Mouse (Mus musculus): Measurements from ENCODE around the gene Kctd8.
"Not testable (repeated sequence)": the region's sequence is repeated elsewhere in the genome, so short reads cannot be mapped to it uniquely, and the experiment has no call there.

The Kctd8 gene

DNA sequence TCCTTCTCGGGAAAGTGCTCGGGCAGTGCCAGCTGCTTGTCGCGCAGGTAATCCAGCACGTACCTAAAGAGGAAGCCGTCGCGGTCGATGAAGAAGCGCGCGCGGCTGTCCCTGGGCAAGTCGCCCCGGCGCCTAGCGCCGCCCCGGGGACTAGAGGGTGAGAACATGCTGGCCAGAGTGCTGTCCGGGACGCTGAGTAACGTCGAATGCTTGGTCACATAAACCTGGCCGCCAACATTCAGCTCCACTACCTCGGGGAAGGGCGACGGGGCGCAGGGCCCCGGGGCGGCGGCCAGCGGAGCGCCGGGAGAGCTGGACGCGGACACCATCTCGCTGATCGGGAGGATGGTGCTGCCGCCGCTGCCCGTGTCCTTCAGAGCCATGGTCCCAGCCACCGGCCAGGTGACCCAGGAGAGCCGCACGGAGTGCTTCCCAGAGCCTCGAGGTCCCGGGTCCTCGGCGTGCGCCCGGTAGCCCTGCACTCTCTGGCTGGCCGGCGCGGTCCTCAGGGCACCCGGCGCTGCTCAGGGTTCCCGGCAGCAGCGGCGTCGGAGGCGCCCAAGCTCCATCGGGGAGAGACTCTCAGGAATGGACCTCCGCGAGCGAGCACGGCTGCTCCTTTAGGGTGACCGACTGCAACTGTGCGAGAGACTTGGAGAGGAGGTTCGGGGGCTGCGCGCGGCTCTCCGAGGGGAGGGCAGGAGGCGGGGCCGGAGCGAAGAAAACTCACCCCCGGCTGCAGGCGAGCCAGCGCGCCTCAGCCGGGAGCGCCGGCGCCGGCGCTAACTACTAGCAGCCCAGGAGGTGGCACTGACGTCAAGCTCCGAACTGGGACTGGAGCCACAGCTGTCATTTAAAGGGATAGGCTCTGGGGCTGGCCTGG lies at the start of gene Kctd8:
TSS of gene Kctd8 (minus strand) at position 761 of the 883 bp plus-strand sequence.
- peak; percentile 69 for DNase-seq

DNA sequence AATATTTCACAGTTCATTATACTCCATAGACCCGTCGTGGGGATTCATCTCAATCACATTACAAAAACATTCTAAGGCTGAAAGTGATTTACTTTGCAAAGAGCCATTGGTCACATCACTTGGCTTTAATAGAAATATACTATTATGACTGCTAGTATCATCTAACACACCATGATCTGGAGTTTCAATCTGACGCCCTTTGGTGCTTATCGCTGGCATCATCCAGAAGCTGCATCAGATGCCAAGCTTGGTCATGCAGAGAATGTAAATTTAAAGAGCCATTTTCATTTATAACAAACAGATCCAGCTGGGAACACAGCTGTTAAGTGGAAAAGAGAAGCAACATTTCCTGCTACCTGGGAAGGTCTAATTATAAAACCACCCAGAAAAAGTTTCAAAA lies 37.6 kb upstream of the Kctd8 start:
- no peak for DNase-seq

DNA sequence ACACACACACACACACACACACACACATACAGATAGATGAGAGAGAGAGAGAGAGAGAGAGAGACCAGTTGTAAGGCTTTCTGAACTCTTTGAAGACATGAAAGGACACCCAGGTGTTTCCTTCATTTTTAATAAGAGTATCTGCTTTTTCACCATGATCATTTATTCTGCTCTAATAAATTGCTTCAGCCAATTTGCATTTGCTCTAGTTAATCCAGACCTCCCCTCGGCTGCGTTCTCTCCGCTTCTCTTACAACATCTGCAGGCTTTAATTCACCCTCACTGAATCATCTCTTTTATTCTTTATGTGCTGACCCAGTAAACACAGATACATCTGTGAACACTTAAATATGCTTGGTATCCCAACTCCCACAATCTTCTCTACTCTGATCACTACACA lies 9.1 kb upstream of the Kctd8 start:
- no peak for DNase-seq

DNA sequence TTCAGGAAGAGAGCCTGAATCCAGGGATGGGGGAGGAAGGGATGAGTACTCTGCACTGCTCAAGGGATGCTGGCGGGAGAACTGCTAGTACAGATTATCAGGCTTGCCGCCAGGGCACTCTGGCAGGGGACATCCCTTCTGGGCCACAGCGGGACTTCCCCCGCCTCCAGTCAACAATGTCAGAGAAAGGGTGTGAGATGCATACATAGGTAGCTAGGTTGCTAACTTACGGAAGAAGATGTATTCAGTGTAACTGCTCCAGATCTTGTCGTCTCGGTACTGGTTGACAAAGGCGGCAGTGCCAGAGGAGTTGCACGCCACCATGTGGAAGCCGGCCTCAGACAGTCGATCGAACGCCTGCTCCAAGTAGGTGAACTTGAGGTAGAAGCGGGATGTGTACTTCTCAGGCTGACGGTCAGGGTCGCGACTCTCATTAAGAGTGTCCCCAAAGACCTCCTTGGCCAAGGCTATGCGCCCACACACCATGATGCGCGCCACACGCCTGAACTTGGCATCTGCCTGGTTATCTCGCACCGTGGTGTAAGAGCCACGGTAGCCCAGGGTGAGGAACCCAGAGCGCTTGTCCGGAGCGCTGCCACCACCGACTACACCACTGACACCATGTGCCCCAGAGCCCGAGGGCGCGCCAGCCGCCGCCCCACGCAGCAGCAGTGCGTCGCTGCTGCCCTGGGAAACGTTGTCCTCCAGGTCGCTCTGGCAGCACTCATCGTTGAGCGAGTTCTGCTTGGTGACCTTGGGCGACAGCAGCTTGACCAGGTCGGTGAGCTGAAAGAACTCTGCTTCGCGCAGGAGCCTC lies 1.2 kb downstream of the Kctd8 start:
- DNase-seq = peak; percentile 42

DNA sequence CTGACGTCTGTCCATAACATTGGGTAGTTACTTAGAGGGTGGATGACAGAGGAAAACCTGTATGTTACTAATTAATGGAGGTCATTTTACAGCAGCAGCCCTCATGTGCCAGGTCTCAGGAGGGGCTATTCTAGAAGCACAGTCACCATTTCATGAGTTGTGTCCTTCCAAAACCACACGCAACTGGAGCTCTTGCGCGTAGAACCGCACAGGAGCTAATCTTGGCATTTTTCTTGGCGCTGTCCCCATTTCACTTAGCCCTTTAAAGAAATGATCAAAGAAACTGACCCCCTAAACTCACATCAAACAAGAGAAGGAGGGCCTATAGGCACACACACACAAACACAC lies 1.9 kb downstream of the Kctd8 start:
- DNase-seq = no peak

DNA sequence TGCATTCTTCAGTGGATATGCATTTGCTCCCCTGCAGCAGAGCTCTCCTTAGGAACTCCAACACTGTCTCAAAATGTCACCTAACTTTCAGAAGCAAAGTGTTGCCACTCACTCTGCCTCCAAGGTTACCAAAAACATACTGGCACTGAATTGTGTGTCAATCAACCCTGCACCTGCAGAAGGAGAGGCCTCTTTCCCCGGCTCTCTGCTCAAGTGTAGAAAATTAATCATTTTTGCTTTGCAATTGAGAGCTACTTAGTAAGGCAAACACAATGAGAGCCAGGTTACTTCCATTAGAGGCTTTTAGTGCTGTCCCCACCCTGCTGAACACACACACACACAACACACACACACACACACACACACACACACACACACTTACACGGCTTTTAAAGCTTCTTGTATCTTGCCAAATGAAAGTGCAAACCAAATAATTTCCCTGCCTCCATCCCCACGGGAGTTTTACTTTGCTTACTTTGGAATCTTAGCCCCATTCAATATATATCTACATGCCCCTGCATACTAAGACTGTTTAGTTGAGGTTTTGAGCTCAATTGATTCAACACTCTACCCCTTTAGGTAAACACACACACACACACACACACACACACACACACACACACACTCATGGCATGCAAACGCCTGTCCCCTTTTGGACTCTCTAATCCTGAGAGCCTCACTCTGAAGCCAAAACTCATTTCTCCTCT lies 2.4 kb downstream of the Kctd8 start:
- peak; percentile 57 for DNase-seq

DNA sequence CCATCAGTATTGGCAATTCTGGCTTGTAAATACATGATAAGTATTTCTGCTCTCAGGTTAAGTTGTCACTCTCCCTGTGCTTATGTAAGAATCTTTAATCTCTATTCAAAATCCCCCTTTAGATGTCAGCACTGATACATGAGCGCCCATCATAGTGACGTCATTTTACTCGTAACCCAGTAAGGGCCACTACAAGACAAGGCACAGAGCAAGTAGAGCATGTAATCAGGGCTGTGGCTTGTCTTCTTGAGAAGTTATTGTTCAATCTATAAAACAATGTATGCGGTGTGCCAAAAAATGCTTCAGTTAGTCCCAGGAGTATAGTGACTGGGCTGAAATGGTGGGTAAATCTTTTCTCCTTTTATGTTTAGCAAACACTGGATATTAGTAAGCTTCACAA lies 13.9 kb downstream of the Kctd8 start:
- DNase-seq = no peak

DNA sequence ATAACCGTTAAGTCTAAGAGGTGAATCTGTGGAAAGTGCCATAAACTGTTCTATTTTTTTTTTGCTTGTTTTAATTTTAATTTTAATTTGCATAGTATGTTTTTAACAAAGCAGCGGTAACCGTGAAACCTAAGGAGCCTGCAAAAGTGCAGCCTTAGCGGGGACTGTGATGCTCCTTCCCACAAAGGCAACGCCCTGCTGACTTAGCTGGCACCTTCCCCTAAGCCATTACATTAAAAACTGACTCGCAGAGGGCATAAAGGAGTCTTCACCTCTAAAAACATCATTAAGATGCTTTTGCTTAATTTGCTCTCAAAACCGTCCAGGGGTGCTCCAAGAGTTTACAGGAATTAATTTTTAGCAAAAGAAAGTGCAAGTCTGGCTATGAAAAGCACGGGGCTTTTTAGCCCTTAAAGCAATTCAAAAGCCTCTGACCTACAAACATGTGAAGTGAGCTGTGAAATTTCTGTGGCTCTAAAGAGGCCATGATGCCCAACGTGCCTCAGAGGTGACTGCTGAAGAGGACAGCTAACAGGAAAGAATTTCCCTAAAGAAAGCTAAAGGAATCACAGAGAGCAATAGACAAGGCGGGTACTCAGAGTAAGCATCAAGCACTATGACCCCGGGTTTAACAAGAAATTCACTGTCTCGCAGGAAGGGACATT lies 16.8 kb downstream of the Kctd8 start:
- no peak for DNase-seq

DNA sequence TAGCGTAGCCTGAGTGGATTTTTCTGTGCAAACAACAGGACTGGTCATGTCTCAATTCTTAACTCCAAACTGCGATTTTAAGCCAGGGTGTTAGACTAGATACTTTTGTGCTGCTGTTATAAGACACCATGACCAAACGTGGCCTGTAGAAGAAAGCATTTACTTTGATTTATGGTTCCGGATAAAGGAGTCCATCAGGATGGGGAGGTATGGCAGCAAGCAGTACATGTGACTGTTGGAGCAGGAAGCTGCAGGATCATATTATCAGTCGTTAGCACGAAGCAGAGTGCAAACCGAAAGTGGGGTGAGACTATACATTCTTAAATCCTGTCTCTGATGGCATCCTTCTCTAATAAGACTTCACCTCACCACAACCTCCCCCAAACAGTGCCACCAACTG lies 28.9 kb downstream of the Kctd8 start:
- no peak for DNase-seq

DNA sequence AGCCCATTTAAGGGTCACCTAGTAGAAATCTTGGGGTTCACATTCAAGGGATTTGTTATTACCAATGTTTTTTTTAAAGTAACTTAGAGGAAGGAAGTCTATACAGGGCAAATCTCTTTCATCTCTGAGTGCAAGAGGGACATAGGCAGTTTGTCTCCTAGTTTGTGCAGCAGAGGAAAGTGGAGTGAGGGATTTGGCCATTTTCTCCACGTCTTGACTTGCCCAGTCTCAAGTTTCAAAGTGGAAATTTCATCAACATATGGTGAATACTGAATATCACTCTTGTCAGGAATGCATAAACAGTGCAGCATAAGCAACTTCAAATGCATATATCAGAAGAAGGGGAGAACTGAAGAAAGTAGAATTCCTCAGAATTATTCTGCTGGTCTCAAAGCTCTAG lies 39.8 kb downstream of the Kctd8 start:
- no peak for DNase-seq

DNA sequence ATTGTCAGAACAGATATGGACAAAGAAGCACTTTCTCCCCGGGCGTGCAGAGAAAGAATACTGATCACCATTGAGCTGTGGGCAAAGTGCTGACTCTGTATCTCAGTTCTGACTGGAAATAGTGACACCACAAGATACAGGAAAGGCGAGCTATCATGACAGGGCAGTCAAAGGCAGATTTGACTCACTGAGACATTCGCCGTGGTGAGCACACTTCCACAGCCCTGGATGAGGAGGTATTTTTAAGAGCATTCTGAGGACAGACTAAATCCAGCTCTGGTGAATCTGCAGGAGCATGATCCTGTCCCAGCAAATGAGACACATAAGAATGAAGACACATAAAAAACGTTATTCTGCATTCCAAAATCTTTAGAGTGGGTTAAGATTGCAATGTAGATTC lies 49.1 kb downstream of the Kctd8 start:
- DNase-seq = no peak

DNA sequence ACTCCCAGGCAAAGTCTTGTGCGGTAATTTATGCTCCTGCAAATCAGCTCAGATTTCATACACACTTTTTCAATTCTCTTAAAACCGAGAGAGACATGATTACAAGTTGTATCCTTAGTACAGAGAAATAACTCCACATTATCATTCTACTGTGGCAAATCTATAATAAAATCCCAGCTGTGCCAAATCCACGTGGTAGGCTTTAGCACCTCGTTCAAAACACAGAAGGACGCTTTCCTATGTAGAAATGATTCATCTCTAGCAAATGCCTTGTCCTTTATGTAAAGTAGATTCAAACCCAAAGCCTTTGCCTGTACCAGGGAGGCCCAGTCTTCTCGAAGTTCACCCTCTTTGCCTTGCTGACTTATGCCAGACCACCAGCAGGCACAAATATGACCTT lies 57.1 kb downstream of the Kctd8 start:
- no peak for DNase-seq

DNA sequence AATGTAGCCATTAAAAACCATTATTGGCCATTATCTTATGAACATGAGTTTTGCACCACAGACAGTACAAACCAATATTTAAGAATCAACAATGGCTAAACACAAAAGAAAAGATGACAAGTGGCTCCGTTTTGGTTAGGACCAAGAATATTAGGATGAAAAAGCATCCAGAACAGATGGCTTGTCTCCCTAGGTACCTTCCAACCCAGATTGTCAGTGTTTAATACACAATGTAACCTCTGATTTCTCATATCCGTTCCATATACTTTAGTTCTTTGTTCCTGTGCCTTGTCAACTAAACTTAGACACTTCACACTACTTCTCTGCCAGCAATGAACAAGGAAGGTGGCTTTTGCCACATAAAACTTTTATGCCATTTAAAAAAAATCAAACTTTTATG lies 89.1 kb downstream of the Kctd8 start:
- DNase-seq = no peak

DNA sequence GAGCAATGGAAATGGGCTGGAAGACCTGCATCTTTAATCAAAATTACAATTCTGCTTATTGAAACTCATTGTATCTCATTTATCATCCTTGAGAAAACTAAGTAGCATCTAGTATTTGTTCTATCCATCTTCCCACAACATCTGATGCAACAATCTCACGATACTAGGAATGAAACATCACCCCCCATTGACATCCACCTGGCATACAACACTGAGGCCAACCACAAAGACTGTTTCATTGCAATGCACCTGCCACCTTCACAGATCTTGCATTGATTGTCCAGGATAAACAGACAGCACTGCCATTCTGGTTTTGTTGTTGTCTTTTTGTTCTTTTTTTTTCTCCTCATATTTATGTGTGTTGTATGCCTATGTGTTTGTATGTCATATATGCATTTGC lies 99.5 kb downstream of the Kctd8 start:
- no peak for DNase-seq

DNA sequence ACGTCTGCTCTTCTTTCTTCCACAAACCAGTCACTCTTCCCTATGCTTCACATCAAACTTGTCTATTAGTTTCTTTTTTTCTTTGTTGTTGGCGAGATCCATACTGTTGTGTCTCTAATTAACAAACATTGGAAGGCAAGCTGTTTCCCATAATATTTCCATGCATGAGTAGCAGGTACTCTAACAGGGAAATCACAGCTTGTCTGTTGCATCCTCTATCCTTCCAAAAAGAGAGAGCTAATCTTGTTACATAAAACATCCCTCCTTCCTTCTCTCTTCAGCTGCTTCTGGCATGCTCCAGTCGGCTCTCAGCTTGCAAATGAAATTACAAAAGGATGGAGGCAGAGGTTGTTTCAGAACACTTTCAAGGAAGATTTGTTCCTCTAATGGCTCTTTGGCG lies 107.9 kb downstream of the Kctd8 start:
- no peak for DNase-seq

DNA sequence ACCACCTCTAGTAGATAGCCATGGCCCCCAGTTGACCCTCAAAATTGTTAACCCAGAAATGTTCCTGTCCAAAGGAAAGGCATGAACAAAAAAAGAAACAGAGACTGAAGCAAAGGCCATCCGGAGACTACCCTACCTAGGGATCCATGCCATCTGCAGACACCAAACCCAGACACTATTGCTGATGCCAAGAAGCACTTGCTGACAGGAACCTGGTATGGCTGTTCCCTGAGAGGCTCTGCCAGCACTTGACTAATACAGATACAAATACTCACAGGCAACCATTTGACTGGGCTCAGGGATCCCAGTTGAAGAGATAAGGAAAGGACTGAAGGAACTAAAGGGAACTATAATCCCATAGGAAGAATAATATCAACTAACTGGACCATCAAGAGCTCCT lies 109.8 kb downstream of the Kctd8 start:
- DNase-seq = not testable (repeated sequence)

DNA sequence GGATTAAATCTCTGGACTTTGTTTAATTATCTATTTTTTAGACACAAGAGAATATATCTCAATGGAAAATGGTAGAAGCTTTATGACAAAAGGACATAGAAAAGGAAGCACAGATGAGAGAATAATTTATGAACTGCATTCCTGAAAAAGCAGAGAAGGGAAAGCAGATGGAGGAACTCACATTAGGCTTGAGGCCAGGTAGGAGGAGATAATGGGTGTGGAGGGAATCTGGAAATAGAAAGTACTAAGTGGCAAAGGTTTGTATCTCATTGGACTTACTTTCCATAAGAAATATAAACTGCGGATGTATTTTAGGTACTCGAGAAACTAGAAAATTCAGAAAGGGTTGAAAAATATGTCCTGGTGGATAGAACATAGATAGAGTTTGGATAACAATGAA lies 114.3 kb downstream of the Kctd8 start:
- DNase-seq = no peak

DNA sequence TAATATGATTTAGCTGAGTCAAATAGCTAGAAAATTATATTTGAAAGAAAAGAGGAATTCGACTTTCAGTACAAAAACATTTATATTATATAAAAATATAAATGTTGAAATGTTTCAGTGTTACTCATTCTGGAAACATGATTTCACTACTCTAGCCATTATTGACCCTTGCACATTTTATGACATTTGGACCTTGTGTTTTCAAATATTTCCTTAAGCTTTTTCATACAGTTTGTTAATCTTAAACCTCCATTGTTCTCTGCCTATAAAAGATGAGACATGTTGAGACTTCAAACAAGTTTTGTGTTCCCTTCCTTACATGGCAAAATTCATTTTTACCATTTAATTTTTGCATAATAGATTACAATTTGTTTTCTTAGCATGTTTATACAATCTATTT lies 118.9 kb downstream of the Kctd8 start:
- DNase-seq = no peak

DNA sequence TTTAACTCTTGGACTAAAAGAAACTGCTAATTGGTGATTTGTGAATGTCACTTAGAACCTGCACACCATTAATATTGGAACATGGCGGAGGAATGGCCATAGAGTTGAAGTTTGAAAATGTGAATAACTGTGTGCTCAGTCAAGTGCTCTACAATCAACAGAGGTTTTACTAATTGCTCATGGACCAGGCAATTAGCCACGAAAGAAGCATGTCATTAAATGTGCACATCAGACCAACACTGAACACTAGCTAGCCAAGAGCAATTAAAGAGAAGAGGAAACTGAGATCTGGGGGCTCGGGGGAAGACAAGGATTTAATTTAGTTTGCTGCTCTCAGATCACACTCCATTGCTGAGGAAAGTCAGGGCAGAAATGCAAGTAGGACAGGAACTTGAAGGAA lies 126.3 kb downstream of the Kctd8 start:
- DNase-seq = no peak

DNA sequence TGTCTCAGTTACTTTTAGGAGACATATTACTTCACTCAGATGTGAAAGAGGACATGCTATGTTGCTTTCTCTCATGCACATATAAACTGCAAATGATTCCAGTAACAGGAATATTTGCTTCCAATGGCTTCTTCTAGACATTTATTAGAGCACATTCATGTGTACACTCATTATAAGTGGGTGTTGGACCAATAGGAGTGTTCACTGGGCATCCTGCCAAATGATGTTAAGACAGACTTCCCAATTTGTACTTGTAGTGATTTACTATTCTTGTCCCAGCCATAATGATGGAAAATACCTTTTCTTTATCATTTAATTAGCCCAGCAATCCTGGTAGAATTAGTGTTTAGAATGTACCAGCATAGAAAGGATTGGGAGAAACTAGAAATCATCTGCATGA lies 132.1 kb downstream of the Kctd8 start:
- no peak for DNase-seq

DNA sequence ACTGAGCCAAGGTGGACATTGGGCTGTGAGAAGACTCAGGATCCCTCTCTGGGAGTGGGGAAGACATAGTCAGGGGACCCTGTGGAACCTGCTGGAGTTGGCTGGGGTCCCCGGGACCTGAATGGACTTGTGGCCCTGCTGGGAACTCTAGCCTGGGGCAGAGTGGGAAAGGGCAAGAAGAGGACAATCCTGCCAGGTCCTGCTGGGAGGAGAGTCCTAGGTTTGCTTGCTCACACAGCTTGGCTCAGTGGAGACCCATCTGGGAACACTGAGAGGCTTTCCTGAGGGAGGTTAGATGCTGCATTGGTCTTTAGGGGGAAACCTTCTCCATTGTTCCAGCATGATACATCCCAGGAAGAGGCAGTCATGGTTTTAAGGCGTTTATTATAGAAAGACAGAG lies 133.8 kb downstream of the Kctd8 start:
- no peak for DNase-seq

DNA sequence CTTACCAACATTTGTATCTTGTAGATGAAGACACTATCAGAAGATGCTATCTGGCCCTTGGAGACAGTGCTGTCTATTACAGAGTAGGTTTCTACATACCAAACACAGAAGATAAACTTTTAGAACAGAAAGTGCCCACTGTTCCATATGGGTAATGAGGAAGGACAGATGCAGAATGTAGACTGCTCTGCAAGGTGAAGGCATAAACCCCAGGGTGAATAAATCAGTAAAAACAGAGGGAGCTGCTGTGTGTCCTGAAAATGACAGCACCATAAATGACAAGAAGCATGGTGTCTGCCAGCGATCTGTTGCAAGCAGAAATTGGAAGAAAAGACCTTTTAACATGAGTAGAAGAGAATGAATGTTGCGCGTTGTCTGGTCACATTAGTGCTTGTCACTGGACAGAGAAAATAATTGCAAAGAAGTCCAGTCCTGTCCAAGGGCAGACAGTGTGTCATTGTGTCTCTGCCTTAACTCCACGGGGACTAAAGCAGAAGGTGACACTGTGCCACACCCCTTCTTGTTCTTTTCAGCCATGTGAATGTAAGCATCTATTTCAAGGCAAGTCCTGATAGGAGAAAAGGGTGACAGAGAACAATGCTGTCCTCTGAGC lies 181.5 kb downstream of the Kctd8 start:
- DNase-seq = no peak

DNA sequence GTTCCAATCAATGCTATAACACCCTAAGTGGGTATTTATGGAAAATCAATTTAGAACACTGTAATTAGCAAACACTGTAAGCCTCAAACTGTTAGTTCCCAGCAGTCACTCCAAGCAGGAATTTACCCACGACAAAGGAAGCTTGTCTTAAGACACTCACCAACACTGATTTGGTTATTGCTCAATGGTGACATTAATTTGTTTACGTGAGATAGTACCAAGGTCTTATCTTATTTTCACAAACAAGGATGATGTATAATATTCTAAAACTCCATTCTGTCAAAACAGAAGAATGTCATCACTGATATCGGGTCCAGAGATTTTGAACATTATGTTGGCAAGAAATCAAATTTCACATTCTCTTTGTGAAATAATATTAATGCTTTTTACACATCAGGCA lies 185.0 kb downstream of the Kctd8 start:
- DNase-seq = no peak

Measured in lung, postnatal 36 days (tissue).